Comparison of ENCODE assay signal across 15 mouse cellular contexts in genomic region chr9:45537649-45538048, GRCm38 (mm10).
DNase-seq lines count a peak whose midpoint lies in the region; TF ChIP-seq lines count a peak whose summit lies in the region.
"Had no signal": no experiment of that assay in that cellular context is flagged by ENCODE, and none has a peak within 500 bp of the region (broad histone marks: within the 10 kb centered on the region; RNA-seq: fewer than 3 reads in every experiment).

No protein-coding gene starts in this region.

- peak overlapping the region; percentile 89 for H3K27ac ChIP-seq in layer of hippocampus, adult 2 months
- H3K27ac ChIP-seq: embryonic facial prominence, embryonic 12.5 days; forebrain, embryonic 15.5 days; hindbrain, embryonic 14.5 days had no signal

- no peak for TF ChIP-seq CTCF in layer of hippocampus, adult 2 months (conservative IDR thresholded peaks at IDR 0.05)

- peak; percentile 44 to 49 for DNase-seq in frontal cortex, postnatal 36 days (ENCODE audit: low spot score in 2 of 2)
- no peak for DNase-seq in frontal cortex, postnatal 10 days (ENCODE audit: low spot score in 2 of 2)
- DNase-seq in layer of hippocampus, adult 2 months (ENCODE audit: low spot score in 2 of 2), result no peak
- DNase-seq in layer of hippocampus, adult 11-12 months (ENCODE audit: low spot score), result no peak
- DNase-seq in right cerebral cortex, adult 18-20 months, result peak; percentile 71
- no peak for DNase-seq in right cerebral cortex, postnatal 10 days (ENCODE audit: low spot score in 2 of 2)
- no peak for DNase-seq in lung, adult 18-20 months
- DNase-seq: adrenal gland, postnatal 14 days; cerebellum, adult 18-20 months; cerebellum, adult 9-11 months; gastrocnemius, postnatal 14 days had no signal

- no peak overlapping the region for H3K4me3 ChIP-seq in layer of hippocampus, adult 2 months
- H3K4me3 ChIP-seq: embryonic facial prominence, embryonic 12.5 days; forebrain, embryonic 15.5 days; heart, embryonic 12.5 days had no signal

Comparison
In these comparisons a context has a peak if more than half of its experiments do, and no peak if none do; other contexts are left out.
1. DNase-seq: peak in frontal cortex, postnatal 36 days (2 of 2) and right cerebral cortex, adult 18-20 months (single experiment); none in frontal cortex, postnatal 10 days (0 of 2), layer of hippocampus, adult 2 months (0 of 2), layer of hippocampus, adult 11-12 months (single experiment), right cerebral cortex, postnatal 10 days (0 of 2) and lung, adult 18-20 months (0 of 2).